Mouse (Mus musculus) hindbrain, embryonic 14.5 days (tissue): ENCODE data around the gene Usp33. TPM values are rescaled to one million over a fixed set of nuclear protein-coding genes. Genes with fewer than 3 reads are reported as not detected.

Source experiments
- ATAC-seq: fragments of 200-750 bp; cut with Nextera tagmentation; 2 replicates; pipeline ENCODE4 v1.8.0; 2017; ENCODE audit warnings: moderate number of reproducible peaks, mild to moderate bottlenecking, moderate TSS enrichment, moderate library complexity; ENCODE audit not compliant: low FRiP score
- DNase-seq: peaks from one replicate; pipeline ENCODE4 v3.0.0-alpha.2; 2015; ENCODE audit warnings: low spot score
- H3K27ac ChIP-seq: fragments of 300-500 bp; sonication (generic); 2 replicates; pipeline ENCODE4 v1.5.1; 2014; ENCODE audit warnings: mild to moderate bottlenecking, moderate library complexity
- H3K27me3 ChIP-seq: fragments of 300-500 bp; sonication (generic); 2 replicates; pipeline ENCODE4 v1.6.1; 2014; ENCODE audit warnings: mild to moderate bottlenecking, low read length, mixed read lengths; ENCODE audit not compliant: control insufficient read depth, insufficient read depth
- H3K36me3 ChIP-seq: fragments of 300-500 bp; sonication (generic); replicated peaks from 2 replicates; pipeline ENCODE4 v1.6.1; 2014; ENCODE audit not compliant: control insufficient read depth, insufficient read depth
- H3K4me1 ChIP-seq: fragments of 300-500 bp; sonication (generic); replicated peaks from 2 replicates; pipeline ENCODE4 v1.6.1; 2014; ENCODE audit warnings: antibody characterized with exemption, low read length, mixed read lengths; ENCODE audit not compliant: control insufficient read depth, insufficient read depth
- H3K4me2 ChIP-seq: fragments of 300-500 bp; sonication (generic); replicated peaks from 2 replicates; pipeline ENCODE4 v1.6.1; 2014; ENCODE audit warnings: mild to moderate bottlenecking, moderate library complexity
- H3K4me3 ChIP-seq: fragments of 300-500 bp; sonication (generic); replicated peaks from 2 replicates; pipeline ENCODE4 v1.5.1; 2014; ENCODE audit warnings: mild to moderate bottlenecking, low read length
- H3K9ac ChIP-seq: fragments of 300-500 bp; sonication (generic); 2 replicates; pipeline ENCODE4 v1.6.1; 2014
- H3K9me3 ChIP-seq: fragments of 300-500 bp; sonication (generic); 2 replicates; pipeline ENCODE4 v1.6.1; 2016; ENCODE audit warnings: low read length; ENCODE audit not compliant: control insufficient read depth
- WGBS: fragments of 180-500 bp; shearing (Covaris S2); extraction: QIAGEN DNeasy Blood & Tissue Kit; methylation state at CpG from one replicate; pipeline ENCODE4 v1.1.7; 2014; 5-methylcytosine and 5-hydroxymethylcytosine counted together
- polyA plus RNA-seq: library from polyadenylated mRNA; unstranded; fragments of >200 nt; fragmentation: Nextera tagmentation; extraction: Ambion mirVana; gene quantifications from 2 replicates; pipeline ENCODE4 v1.2.1, GENCODE M21; 2014

The Usp33 gene
- polyA plus RNA-seq, 1 experiment from 2014 or later: 108 TPM

- H3K36me3 ChIP-seq: no peaks in the 10 kb centered on the region
- ATAC-seq (no peak), DNase-seq (no peak)
- no peak overlapping the region for H3K4me3 ChIP-seq
- H3K9ac ChIP-seq: no peak overlapping the region
- H3K27me3 ChIP-seq: no peaks in the 10 kb centered on the region
- H3K9me3 ChIP-seq: no peaks in the 10 kb centered on the region
- H3K4me2 ChIP-seq: no peak overlapping the region
- 90% methylated on average over 7 of the region's 7 CpGs for WGBS
- 0 out of 2 replicates have a peak, but pooled peaks cover 2% of the 10 kb centered on the region for H3K4me1 ChIP-seq
- H3K27ac ChIP-seq: no peak overlapping the region
These were observed 64.8 kb downstream of the Usp33 start for GRCm38 (mm10) chr3:152410980-152411551.

- H3K36me3 ChIP-seq: no peaks in the 10 kb centered on the region
- H3K9me3 ChIP-seq: no peaks in the 10 kb centered on the region
- no peak overlapping the region for H3K27ac ChIP-seq
- H3K9ac ChIP-seq: no peak overlapping the region
- H3K4me2 ChIP-seq: no peak overlapping the region
- ATAC-seq: no peak
- H3K4me1 ChIP-seq: no peaks in the 10 kb centered on the region
- no peak for DNase-seq
- H3K4me3 ChIP-seq: no peak overlapping the region
- no peaks in the 10 kb centered on the region for H3K27me3 ChIP-seq
- 90% methylated on average over 4 of the region's 4 CpGs for WGBS
These were observed 66.1 kb downstream of the Usp33 start for GRCm38 (mm10) chr3:152412362-152412761.

- H3K4me2 ChIP-seq: no peak overlapping the region
- H3K36me3 ChIP-seq: peaks cover 23% of the 10 kb centered on the region
- ATAC-seq (no peak), DNase-seq (no peak)
- H3K27me3 ChIP-seq: no peaks in the 10 kb centered on the region
- no peaks in the 10 kb centered on the region for H3K9me3 ChIP-seq
- H3K4me3 ChIP-seq: no peak overlapping the region
- no peak overlapping the region for H3K27ac ChIP-seq
- no peak overlapping the region for H3K9ac ChIP-seq
- 95% methylated on average over 8 of the region's 8 CpGs for WGBS
- no peaks in the 10 kb centered on the region for H3K4me1 ChIP-seq
These were observed 82.6 kb downstream of the Usp33 start for GRCm38 (mm10) chr3:152428925-152429324.

- Histone ChIP-seq H3K4me2 (no peak overlapping the region), H3K27me3 (no peaks in the 10 kb centered on the region), H3K9ac (no peak overlapping the region), H3K27ac (no peak overlapping the region), H3K9me3 (no peaks in the 10 kb centered on the region), H3K4me1 (no peaks in the 10 kb centered on the region), H3K36me3 (peaks cover 14% of the 10 kb centered on the region), H3K4me3 (no peak overlapping the region)
- DNase-seq: no peak
- 96% methylated on average over 7 of the region's 7 CpGs for WGBS
- no peak for ATAC-seq
These were observed 86.4 kb downstream of the Usp33 start for GRCm38 (mm10) chr3:152432677-152433076.

- Histone ChIP-seq H3K4me1 (no peaks in the 10 kb centered on the region), H3K36me3 (no peaks in the 10 kb centered on the region), H3K9ac (no peak overlapping the region), H3K4me2 (no peak overlapping the region), H3K9me3 (no peaks in the 10 kb centered on the region), H3K4me3 (no peak overlapping the region), H3K27me3 (no peaks in the 10 kb centered on the region), H3K27ac (no peak overlapping the region)
- DNase-seq: no peak
- no peak for ATAC-seq
These were observed 89.3 kb downstream of the Usp33 start for GRCm38 (mm10) chr3:152435590-152435989.

- Histone ChIP-seq H3K27me3 (no peaks in the 10 kb centered on the region), H3K9me3 (no peaks in the 10 kb centered on the region), H3K9ac (no peak overlapping the region), H3K4me2 (no peak overlapping the region), H3K4me3 (no peak overlapping the region), H3K36me3 (no peaks in the 10 kb centered on the region), H3K27ac (no peak overlapping the region), H3K4me1 (no peaks in the 10 kb centered on the region)
- DNase-seq (no peak), ATAC-seq (no peak)
- 98% methylated on average over 7 of the region's 7 CpGs for WGBS
These were observed 91.8 kb downstream of the Usp33 start for GRCm38 (mm10) chr3:152438068-152438467.

GRCm38 (mm10) chr3:152442795-152443194 is 96.5 kb downstream of the Usp33 start:
- ATAC-seq (no peak), DNase-seq (no peak)
- Histone ChIP-seq H3K9me3 (no peaks in the 10 kb centered on the region), H3K36me3 (no peaks in the 10 kb centered on the region), H3K4me3 (no peak overlapping the region), H3K4me2 (no peak overlapping the region), H3K27me3 (no peaks in the 10 kb centered on the region), H3K4me1 (no peaks in the 10 kb centered on the region), H3K27ac (no peak overlapping the region), H3K9ac (no peak overlapping the region)
- 96% methylated on average over 4 of the region's 4 CpGs for WGBS

Other genes with a start within 250 kb of the Usp33 start
- 9.2 and 11.7 TPM in 2 replicates for gene Gipc2, start 180.2 kb upstream of the Usp33 start, polyA plus RNA-seq
- gene Dnajb4, start 136.2 kb upstream of the Usp33 start, polyA plus RNA-seq: 40.0 and 46.5 TPM in 2 replicates
- gene Fubp1, start 136.1 kb upstream of the Usp33 start, polyA plus RNA-seq: 208 and 210 TPM in 2 replicates
- gene Nexn, start 80.1 kb upstream of the Usp33 start, polyA plus RNA-seq: 0.33 and 1.8 TPM in 2 replicates
- 18.9 and 20.1 TPM in 2 replicates for gene Miga1, start 6.1 kb upstream of the Usp33 start, polyA plus RNA-seq
- 32.3 and 38.0 TPM in 2 replicates for gene Zzz3, start 49.0 kb downstream of the Usp33 start, polyA plus RNA-seq